Mouse (Mus musculus): ENCODE data around the gene Rap1gap. TPM values are rescaled to one million over a fixed set of nuclear protein-coding genes. Genes with fewer than 3 reads are reported as not detected.

Rap1gap gene
- total RNA-seq, 2 experiments from 2014 or later: 0.80 to 4.6 TPM

DNA sequence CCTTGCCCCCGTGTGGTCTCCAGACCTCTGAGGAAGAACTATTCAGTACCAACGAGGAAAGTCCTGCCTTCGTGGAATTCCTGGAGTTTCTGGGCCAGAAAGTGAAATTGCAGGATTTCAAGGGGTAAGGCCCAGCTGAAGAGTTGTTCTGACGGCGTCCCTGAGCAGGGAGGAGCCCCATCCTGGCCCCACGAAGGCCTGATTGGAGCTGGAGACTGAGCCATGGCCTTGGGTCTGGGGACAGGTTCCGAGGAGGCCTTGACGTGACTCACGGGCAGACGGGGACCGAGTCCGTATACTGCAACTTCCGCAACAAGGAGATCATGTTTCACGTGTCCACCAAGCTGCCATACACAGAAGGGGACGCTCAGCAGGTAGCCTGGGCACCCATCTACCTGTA, 53.1 kb downstream of the Rap1gap start:
- ATAC-seq (replicated peaks; ENCODE audit: poor library complexity, severe bottlenecking): no peak

DNA sequence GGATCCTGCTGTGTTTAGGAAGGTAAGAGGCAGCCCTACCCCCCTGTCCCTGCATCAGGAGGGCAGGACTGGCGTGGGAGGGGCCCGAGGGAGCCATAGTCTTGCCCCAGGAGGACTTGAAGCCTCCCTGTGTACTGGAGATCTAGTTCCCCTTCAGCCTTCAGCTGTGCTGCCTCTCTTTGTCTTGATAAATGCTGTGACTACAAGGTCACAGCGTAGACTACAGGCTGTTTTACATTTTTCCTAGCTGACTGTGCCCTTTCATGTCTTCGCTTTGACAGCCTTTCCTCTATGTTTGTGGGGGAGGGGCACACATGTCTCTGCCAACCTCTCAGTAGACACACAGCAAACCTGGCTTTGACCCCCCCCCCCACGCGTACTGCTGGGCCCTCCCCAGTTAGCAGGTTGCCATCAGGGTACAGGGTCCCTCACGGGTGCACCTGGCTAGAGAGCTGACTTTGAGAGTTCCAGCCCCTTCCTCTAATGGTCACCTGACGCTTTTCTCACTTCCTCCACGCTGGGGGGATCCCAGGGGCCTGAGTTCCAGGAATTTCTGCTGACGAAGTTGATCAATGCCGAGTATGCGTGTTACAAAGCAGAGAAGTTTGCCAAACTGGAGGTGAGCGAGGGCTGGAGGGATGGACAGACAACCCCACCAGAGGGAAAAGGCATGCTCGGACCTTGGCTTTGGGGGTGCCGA, 55.0 kb downstream of the Rap1gap start:
- ATAC-seq (replicated peaks; ENCODE audit: poor library complexity, severe bottlenecking): no peak

DNA sequence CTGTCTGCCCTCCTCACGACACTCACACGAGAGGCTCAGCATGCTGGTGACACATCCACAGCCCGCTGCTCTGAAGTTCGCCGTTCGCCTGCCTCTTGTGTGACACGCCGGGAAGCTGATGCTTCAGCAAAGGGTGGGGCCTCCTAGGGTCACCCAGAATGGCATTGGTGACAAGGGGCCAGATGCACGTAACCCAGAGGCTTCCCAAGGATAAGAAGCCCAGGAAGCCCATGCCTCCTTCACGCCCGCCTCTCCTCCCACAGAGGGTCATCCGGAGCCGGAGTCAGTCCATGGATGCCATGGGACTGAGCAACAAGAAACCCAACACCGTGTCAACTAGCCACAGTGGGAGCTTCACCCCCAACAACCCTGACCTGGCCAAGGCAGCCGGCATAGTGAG, 57.0 kb downstream of the Rap1gap start:
- ATAC-seq (replicated peaks; ENCODE audit: poor library complexity, severe bottlenecking): no peak

DNA sequence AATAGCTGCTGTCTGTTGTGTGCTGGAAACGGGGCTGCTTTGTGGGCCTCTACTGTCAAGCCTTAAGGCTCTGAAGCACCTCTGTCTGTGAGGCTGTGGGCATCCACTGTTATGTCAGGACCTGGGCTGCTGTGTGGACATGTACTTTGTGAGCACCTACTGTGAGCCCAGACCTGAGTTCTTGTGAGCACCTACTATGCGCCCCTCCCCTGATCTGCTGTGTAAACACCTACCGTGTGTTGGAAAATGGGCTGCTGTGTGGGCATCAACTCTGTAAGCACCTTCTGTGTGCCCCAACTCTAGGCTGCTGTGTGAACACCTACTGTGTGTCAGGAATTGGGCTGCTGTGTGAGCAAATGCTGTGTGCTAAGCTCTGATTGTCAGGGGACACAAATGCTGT, 57.7 kb downstream of the Rap1gap start:
- ATAC-seq (replicated peaks; ENCODE audit: poor library complexity, severe bottlenecking): no peak

DNA sequence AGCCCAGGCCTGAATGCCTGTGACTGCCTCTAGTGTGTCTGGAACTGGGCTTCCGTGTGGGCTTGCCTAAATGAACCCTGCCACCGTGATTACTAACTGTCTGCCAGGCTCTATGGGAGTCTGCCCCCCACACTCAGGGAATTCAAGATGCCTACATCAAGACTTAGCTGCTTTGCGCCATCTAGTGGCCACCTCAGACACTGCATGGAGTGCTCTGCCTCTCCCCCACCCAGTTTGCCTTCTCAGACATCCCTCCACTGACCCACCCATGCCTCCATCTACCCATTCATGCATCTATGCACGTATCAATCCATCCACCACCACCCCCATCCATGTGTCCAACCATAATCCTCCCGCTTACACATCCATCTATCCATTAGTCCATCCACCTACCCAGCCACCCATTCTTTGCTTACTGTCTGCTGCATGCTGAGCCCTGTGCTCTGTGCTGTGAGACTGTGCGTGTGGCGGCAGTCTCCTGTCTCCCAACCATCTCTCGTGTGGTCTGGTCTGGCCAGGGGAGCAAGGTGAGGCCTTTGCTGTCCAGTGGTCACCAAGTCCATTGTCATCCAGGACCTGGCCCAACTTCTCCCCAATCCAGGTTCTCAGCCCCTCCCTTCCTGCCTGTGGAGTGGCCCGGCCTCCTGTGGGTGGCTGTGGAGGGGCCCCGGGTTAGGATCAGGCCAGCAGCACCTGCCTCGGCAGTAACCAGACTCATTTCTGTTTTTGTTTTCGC, 58.3 kb downstream of the Rap1gap start:
- peak; percentile 30 for ATAC-seq (replicated peaks; ENCODE audit: poor library complexity, severe bottlenecking)

DNA sequence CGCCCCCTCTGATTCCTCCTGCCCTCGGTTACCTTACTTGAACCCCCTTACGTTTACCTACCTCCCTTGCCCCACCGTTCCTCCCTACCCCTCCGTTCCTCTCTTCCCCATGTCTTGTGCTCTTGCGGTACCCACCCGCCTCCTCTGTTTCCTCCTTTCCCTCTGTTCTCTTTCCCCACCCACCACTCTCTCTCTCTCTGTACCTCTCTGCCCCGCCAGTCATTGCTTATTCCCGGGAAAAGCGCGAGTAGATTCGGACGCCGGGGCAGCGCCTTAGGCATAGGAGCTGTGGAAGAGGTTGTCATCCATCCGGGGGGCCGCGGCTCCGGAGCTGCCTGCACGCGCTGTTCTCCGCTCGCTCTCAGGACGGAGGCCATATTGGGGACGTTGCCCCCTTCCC, 59.0 kb downstream of the Rap1gap start:
- no peak for ATAC-seq (replicated peaks; ENCODE audit: poor library complexity, severe bottlenecking)

DNA sequence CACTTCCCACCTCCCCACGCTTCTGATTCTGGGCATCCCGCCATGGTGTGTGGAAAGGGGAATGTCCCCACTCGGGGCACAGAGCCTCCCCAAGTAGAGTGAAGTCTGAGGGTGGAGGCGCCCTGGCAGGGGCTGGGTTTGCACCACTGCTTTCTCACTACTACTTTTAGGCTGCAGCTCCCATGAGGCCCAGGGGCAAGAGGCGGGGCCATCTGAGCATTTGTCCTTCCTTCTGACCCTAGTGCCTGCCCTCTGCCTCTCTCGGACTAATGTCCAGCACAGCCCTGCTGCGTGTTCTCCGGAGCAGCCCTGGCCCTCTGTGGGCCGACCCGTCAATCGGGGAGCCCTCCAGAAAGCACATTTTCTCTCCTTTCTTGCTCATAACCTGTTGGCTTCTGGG, 59.7 kb downstream of the Rap1gap start:
- ATAC-seq (replicated peaks; ENCODE audit: poor library complexity, severe bottlenecking): peak; percentile 21; the same call in 1 of the 2 replicates

DNA sequence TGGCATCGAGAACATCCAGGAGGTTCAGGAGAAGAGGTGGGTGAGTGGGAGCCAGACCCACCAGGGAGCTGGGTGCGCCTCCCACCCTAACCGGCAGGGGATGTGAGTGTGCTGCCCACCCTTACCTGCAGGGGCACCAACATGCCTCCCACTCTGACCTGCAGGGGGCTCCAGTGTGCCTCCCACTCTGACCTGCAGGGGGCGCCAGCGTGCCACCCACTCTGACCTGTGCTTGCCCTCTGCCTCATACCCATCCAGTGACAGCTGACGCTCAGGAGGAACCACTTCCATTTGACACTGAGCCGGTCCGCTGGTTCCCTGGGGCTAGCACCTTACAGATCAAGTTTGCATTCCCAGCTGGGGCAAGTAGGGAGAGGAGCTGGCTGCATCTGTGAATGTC, 60.2 kb downstream of the Rap1gap start:
- peak; percentile 80 for ATAC-seq (replicated peaks; ENCODE audit: poor library complexity, severe bottlenecking)

DNA sequence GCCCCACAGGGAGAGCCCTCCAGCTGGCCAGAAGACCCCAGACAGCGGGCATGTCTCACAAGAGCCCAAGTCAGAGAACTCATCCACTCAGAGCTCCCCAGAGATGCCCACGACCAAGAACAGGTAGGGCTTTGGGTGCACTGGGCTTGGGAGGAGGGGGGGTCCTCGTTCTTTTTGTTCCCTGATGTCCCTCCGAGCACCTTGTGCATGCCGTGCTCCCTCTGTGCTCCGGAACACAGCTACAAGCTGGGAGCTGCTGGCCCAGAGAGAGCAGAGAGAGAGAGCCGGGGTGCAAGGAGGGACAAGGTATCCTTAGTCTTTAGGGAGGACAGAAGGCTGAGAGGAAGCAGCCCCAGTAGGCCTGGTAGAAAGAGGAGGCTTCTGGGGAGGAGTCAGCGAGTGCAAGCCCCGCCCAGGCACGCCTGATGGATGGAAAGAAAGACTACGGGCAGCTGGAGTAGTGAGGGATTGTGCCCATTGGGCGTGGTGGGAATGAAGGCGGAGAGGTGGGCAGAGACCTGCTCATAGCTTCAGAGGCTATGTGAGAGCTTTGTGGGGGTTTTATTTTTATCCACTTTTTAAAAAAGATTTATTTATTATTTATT, 61.1 kb downstream of the Rap1gap start:
- ATAC-seq (replicated peaks; ENCODE audit: poor library complexity, severe bottlenecking): no peak

DNA sequence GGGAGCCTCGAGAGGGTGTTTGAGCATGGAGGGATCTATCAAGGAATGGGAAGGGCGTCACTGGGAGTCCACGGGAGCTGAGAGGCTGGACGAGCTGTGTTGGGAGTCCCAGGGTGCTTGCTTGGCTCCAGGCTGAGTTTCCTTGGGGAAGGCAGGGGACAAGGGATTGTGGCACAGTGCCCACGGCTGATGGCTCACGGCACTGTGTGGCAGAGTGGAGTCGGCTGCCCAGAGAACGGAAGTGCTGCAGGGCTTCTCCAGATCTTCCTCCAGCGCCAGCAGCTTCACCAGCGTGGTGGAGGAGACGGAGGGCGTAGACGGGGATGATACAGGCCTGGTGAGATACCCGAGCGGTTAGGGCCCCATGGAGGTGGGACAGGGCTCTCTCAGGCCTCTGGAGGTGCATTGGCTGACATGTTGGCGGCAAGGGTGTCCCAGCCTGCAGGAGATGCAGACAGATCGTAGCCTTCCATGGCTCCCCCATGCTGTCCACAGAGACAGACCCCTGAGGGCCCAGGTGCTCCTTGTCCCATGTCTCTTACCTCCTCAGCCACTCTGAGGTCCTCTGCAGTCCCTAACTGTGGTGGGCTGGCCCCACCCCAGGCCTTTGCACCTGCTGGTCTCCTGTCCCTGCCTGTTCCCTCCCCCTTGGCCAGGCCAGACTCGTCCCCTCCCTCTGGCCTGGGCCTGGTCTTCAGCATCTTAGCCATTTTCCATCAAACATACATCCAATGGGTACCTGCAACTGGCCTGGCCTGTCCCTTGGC, 62.4 kb downstream of the Rap1gap start:
- no peak for ATAC-seq (replicated peaks; ENCODE audit: poor library complexity, severe bottlenecking)

DNA sequence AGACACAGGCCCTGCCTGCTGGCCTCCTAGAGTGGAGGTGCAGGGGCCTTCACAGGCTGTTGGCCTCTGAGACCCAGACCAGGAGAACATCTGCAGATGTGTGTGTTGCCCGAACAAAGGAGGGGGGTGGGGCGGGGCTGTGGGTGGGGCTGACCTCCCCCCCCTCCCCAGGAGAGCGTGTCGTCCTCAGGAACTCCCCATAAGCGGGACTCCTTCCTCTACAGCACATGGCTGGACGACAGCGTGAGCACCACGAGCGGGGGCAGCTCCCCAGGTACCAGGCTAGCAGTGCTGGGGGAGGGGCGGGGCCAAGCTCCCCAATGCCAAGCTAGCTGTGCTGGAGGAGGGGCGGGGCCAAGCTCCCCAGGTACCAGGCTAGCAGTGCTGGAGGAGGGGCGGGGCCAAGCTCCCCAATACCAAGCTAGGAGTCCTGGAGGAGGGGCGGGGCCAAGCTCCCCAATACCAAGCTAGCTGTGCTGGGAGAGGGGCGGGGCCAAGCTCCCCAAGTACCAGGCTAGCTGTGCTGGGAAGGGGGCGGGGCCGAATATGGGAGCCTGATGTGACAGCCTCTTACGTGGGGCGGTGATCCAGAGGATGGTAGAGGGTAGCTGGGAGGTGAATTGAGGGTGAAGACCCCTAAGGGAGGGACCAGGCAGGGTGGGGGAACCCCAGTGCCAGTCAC, 63.1 kb downstream of the Rap1gap start:
- no peak for ATAC-seq (replicated peaks; ENCODE audit: poor library complexity, severe bottlenecking)

DNA sequence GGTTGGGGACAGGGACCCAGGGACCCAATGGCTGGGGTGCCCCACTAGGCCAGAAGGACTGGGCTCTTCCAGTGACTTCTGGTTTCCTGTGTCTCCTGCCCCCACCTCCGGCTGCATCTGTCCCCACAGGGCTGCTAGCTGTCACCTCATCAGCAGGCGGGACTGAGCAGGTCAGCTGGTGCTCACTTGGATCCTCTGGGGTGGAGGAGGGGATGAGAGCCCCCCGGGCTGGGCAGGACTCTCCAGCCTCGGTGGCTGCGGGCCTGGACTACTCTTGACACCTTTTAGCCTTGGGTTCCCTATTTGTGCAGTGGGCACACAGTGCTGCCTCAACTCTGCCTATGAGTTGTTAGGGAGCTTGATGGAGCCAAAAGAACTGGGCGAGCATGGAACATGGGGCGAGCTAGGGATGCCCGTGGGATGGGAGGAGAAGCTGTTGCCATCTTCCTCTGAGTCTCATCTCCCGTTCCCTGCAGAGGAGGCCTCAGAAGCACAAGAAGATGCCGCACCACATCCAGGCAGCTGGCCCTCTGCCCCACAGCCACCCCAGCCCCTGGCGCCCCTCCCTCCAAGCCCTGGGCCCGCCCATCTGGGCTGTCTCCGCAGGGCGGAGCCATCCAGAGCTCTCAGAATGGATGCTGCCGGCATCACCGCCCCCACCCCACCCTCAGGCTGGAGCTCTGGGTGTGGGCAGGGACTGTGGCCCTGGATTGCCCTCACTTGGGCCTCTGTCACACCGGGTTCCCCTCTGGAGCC, 64.1 kb downstream of the Rap1gap start:
- ATAC-seq (replicated peaks; ENCODE audit: poor library complexity, severe bottlenecking): no peak

DNA sequence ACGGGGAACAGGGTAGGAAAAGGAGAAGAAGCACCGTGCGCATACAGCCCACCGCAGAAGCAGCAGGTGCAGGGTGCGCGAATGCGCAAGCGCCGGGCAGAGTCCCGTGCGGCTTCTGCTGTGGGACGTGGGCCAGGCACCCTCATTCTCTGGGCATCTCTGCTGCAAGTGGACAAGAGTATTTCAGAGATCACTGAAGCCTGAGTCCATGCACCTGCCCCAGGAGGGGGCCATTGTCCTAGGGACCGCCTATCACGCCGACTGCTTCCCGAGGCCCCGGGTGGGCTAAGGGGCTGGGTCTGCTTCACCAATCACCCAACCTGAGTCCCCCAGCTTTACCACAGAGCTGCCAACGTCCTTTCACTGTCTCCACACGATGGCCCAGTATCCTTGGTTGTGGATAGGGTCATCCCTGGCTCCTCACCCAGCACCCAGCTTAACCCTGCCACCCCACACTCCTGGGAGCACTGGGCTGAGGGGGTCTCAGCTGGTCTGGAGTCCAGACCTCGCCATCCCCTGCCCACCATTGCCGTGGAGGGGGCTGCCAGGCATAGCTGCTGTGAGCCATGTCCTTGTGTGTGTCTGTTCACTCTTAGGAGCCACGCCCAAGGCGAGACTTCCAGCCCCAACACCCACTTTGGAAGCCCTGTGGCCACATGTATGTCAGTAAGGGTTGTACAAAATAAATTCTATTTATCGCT, 64.8 kb downstream of the Rap1gap start:
- ATAC-seq (replicated peaks; ENCODE audit: poor library complexity, severe bottlenecking): no peak

DNA sequence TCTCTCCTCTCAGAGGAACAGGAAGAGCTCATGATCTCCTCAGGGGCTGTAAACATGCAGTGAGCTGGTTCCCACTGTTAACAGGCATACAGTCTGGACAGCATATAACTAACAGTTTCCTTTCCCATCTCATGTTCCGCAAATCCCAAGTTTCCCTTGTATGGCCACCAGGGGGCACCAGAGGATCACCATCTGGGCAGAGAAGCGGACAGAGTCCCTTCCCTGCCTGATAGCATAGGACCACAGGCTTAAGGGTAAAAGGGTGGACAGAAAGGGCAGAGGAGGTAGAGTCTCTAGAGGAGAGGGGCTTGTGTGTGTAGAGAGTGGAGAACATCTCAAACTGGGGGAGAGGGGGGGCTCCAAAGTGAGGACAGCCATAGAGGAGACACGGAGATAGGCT, 65.6 kb downstream of the Rap1gap start:
- ATAC-seq (replicated peaks; ENCODE audit: poor library complexity, severe bottlenecking): peak; percentile 60

DNA sequence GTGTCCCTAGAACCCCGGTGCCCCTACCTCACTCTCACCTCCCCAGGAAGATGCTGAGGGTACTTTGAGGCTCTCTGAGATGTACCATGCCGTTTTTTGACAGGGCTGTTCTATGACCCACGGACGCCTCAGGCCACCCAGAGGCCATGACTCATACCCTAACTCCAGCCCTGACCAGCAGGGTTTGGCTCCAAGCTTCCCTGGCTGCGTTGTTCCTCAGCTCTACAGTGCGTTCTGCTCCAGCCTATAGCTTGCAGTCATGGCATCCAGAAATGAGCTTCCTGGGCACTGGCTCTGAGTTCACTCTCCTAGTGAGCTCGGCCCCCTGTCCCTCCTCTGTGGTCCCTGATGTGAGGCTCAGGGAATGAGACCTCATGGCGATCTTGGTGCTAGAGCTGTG, 66.2 kb downstream of the Rap1gap start:
- ATAC-seq (replicated peaks; ENCODE audit: poor library complexity, severe bottlenecking): no peak

DNA sequence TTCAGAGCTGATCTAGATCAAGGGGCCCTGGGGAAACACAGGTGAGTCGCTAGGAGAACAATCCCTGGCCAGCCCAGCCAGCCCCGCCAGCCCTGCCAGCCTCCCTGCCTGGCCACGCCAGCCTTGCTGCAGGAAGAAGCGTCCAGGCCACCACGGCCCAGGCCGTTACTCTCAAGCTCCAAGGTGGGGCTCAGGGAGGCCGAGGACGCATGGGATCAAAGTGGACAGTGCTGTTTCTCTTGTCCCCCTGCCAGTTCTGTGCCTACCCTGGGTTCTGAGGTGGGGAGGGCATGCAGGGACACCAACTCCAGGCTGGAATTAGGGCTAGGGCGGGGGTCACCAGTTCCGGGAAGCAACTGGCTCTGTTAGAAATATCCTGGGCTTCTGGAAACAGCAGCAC, 67.4 kb downstream of the Rap1gap start:
- no peak for ATAC-seq (replicated peaks; ENCODE audit: poor library complexity, severe bottlenecking)

DNA sequence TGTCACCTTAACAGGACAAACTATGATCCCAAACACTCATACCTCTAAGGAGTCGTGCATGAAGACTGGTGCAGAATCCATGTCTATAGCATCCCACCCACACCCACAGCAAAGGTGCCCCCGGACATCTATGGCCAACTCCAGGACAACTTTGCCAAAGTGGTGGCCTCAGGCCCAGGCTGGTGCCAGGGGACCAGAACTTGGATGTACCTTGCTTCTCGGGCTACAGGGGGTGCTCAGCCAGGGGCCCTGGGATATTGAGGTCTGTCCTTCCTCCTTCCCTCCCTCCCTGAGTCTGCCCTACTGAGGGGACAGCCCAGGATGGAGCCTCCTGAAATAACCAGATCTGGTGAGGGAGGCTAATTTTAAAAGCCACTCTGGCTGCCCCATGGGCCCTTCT, 67.8 kb downstream of the Rap1gap start:
- no peak for ATAC-seq (replicated peaks; ENCODE audit: poor library complexity, severe bottlenecking)

DNA sequence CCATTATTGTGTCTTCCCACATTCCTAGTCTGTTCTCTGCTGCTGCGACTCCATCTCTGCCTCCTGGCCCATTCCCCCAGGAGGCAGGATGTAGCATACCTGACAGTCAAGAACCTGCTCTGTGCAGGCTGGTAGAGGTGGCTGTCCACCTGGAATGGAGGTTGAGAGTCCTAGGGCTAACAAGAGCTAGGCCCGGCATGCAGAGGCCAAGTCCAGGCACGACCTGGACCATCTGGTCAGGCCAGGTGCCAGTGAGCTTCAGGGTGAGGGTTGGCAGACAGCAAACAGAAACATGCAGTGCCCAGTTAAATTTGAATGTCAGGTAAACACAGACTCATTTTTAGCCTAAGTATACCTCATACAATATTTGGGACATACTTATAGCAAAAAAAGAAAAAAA, 68.4 kb downstream of the Rap1gap start:
- ATAC-seq (replicated peaks; ENCODE audit: poor library complexity, severe bottlenecking): no peak

DNA sequence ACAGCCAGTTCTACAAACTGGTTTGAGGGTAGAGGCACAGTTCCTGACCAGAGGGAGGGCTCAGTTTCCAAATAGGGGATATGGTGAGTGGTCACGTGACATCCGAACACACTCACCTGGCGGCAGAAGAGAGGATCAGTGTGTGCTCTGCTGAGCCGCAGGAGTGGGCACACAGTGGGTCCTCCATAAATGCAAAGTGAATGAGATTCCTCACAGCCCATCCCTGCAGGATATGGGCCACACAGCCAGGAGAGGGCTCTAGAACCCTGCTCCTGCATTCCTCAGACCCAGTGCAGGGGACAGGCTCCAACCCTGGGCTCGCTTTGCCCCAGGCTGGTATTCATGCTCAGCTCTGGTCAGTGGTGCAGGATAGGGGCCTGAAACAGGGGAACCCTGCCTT, 68.9 kb downstream of the Rap1gap start:
- ATAC-seq (replicated peaks; ENCODE audit: poor library complexity, severe bottlenecking): no peak
